Mouse (Mus musculus): ENCODE data around the gene 4933424G06Rik. TPM values are rescaled to one million over a fixed set of nuclear protein-coding genes. Genes with fewer than 3 reads are reported as not detected.

The 4933424G06Rik gene
- total RNA-seq, 2 experiments from 2014 or later: not detected

DNA sequence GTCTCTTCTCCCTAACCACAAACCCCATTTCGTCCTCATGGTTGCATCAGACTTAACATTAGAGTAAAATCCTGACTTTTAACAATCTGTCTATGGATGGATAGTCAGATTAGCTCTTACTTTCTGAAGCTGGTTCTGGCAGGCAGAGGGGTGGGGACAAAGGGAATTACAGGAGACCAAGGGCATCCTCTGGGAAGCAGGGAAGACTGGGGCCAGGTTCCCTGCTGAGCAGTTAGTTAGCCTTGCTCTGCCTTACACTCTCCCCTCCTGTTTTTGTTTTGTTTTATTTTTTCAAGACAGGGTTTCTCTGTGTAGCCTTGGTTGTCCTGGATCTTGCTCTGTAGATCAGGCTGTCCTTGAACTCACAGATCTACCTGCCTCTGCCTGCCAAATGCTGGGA lies 60.0 kb downstream of the 4933424G06Rik start:
- no peak for DNase-seq

DNA sequence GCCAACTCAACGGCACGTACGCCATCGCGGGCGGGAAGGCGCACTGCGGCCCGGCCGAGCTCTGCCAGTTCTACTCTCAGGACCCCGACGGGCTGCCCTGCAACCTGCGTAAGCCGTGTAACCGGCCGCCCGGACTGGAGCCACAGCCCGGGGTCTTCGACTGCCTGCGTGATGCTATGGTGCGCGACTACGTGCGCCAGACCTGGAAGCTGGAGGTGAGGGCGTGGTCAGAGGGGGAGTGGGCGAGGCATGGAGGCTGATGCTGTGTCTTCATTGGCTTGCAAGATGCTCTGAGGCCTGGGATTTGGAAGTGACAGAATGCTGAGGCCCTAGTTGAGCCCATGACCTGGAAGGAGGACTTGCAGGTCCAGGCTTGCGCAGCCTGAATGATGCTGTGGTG lies 61.0 kb downstream of the 4933424G06Rik start:
- no peak for DNase-seq

DNA sequence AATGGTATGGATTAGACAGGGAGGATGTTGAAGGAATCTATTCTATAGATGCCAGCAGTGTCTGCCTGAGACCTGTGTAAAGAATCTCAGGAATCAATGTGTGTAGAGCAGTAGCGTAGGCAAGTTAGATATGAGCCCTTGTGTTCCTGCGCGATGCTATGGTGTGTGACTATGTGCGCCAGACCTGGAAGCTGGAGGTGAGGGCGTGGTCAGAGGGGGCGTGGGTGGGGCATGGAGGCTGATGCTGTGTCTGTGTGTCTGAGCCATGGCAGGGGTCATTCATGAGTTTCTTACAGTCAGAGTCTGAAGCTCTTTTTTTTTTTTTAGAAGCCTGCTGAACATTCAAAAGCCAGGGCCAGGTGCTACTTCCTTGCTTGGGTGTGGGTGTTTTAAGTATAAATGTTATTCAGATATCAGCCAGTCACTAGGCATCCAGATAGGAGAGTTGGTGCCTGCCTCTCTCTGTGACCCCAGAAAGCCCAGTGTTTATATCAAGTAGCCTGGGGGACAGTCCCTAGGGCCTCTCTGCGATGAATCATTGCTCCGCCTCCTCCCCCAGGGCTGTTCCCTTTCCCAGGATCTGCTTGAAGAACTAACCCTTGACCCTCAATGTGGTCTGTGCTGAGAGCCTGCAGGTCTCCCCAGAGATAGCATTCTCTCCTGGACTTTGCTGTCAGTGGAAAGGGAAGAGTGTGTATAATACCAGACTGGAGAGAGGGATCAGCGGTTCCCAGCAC lies 62.4 kb downstream of the 4933424G06Rik start:
- DNase-seq: no peak

DNA sequence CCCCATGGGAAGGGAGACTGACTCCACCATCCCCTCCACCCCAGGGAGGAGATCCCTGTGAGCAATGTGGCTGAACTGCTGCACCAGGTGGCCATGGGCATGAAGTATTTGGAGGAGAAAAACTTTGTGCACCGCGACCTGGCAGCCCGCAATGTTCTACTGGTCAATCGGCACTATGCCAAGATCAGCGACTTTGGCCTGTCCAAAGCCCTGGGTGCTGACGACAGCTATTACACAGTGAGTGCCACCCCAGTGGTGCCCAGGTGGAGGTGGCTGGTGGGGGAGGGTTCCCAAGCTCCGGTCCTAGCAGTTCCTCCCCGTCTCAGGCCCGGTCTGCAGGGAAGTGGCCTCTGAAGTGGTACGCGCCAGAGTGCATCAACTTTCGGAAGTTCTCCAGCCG lies 70.8 kb downstream of the 4933424G06Rik start:
- DNase-seq: no peak

DNA sequence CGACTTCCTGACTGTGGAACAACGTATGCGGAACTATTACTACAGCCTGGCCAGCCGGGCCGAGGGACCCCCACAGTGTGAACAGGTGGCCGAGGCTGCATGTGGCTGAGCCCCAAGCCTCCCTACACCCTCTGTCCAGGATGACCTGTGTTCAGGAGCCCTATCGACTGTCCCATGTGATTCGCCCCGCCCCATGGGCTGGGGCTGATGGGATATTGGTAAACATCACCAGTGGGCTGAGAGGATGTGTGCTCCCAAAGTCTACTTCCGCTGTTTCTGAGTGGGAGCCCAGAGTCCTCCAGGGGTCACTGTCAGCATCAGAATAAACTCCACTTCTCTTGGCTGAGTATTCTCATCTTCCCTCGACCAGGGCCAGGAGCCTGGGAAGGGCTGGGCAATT lies 72.5 kb downstream of the 4933424G06Rik start:
- DNase-seq: peak; percentile 45

DNA sequence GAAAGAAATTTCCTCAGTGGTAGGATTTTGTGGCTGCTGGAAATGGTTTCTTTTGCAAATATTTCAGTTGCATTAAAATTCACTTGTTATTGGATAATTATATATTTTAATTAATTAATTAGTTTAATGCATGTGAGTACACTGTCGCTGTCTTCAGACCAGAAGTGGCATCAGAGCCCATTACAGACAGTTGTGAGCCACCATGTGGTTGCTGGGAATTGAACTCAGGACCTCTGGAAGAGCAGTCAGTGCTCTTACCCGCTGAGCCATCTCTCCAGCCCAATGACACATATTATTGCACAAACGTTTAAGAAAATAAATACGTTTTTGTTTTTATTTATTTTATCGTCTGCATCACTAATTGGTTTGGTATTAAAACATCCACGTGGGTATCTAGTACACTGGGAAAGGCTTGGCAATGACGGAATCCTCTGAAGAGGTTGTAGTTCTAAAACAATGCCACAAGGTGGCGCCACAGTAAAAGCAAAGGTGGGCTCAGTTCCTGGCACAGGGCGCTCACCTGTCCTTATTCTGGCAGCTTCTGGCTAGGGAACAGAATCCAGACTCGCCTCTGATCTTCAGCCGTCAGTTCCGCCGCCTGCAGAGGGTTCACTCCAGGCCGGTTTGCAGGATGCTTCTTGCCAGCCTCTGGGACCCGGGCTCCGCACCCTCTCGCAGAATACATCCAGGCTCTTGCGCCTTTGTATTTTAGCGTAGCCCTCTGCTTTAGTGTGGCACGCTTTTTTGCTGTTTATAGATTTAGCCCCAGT lies 74.6 kb downstream of the 4933424G06Rik start:
- DNase-seq: peak; percentile 86

DNA sequence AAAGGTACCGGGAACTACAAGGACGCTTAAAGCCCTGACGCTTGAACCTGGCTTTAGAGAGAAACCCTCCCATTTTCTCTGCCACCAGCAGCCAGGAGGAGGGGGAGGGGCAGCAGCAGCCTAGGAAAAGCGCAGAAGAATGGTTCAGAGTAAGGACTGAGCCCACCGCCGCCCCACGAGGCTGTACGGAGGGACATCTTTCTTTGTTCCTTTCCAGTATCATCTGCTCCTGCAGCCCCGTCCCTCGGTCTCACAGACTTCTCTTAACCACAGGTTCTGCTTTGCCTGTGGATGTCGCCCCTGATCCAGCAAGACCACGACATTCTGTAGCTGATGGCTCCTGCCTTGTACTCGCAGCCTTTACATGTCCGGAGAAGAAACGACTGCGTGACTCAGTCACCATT lies 75.3 kb downstream of the 4933424G06Rik start:
- DNase-seq: peak; percentile 37

DNA sequence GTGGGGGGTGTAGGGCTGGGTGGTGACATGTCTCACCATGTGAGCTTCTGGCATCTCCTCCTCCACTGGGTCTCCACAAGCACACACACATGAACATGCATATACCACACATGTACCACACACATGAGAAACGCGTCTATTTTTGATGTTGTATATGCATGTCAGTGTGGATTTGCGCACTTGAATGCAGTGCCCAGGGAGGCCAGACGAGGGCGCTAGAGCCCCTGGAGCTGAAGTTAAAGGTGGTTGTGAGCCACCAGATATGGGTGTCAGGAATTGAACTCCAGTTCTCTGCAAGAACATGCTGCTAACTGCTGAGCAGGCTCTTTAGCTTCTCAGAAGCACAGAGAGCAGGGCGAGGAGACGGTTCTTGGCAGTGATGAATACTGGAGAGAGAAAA lies 76.4 kb downstream of the 4933424G06Rik start:
- no peak for DNase-seq

DNA sequence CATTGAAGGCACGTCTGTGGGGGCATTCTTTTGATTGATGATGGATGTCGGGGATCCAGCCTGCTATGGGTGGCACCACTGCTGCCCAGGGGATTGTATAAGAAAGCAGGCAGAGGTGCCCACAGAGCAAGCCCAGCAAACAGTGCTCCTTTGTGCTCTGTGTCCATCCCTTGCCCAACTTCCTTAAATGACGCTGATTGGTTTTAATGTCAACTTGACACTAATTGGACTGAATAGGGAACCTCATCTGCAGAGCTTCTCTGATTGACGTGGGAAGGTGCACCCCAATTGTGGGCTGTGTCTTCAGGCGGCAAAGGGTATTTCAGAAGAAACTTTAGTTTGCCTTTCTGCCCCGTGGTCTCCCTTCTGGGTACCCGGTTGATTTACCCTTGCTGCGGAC lies 79.5 kb downstream of the 4933424G06Rik start:
- no peak for DNase-seq

DNA sequence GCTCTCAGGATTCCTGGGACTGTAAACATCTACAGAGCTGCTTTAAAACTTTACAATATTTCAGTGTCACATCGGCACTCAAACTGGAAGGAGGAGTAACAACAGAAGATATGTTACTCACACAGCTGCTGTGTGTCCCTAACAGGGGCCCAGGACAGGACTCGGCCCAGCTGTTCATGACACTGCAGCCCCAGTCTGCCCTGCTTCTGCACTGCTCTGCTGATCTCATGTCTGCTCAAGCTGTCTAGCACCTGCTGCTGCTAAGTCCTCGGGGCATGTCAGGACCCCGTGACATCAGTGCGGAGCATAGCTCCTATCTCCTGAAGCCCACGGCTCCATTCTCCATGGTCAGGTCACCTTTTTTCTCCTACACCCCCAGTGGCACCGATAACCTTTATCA lies 86.8 kb downstream of the 4933424G06Rik start:
- DNase-seq: peak; percentile 35

DNA sequence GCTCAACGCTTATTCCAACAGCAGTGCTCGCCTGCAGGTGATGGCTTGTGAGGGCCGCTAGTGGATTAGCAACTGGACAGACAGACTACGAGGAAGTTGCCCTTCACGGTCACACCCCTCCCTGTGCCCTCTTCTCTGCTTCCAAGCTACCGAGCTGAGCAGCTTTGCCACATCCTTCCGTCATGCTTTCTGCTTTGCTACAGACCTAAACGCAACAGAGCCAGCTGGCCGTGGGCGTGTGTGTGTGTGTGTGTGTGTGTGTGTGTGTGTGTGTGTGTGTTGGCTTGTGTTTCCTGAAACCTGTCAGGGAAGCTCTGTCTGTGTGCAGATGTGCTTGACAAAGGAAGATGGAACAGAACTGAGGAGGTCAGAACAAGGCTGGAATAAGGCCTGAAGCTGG lies 87.5 kb downstream of the 4933424G06Rik start:
- DNase-seq: no peak

DNA sequence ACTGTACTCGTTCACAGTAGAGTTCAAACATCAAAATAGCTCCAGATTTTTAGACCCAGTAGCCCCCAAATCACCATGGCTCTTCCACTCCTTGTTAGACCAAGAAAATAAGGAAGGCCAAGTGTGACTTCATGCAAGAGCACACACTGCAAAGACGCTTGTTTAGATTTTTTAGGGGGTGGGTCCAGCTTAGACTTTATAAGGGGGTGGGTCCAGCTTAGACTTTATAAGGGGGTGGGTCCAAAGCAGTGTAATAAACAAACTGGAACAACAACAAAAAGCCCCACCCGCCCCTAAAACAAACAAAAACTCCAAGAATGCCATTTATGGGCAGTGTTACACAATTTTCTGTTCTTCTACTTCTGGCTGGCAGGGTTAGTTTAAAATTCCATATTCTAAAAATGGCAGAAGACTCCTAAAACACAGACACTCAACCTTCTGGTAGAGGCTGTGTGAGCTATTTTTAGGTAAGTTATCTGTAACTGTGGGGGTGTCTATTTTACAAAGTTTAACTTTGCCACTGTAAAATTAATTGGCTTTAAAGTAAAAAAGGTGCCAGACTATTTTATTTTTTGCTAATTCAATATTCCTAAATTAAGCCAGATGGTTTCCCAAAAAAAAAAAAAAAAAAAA lies 90.5 kb downstream of the 4933424G06Rik start:
- no peak for DNase-seq

DNA sequence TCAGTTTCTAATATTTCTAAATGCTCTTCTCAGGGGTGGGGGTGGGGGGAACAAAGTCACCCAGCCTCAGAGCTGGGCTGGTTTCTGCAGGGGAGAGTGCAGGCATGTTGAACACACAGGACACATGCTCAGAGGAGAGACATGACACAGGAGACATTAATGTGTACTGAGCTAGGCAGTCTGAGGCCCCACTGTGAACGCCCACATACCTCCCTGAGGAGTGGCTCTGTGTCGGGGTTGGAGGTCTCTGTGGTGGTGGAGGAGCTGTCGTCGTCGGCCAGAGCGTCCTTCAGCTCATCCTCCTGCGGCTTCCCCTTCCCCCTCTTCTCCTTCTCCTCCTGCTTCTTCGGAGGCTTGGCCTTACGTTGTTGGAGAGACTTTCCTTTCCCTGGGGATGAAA lies 94.3 kb downstream of the 4933424G06Rik start:
- no peak for DNase-seq

DNA sequence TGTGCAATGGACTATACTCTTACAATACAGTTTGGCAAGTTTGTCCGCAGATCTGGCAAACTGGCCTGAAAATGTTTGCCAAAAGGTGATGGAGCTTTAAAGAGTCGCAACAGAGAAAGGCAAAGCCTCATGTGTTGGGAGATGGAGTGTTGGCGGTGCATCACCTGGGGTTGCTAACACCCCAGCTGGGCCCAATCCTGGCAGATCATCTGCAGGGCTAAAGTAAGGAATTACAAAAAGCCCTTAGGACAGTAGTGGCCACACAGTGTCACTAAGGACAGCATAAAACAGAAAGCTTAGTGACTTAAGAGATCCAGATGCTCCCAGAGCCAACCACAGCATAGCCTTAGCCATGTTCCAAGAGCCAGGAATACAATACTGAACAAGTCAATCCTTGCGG lies 94.9 kb downstream of the 4933424G06Rik start:
- DNase-seq: no peak

DNA sequence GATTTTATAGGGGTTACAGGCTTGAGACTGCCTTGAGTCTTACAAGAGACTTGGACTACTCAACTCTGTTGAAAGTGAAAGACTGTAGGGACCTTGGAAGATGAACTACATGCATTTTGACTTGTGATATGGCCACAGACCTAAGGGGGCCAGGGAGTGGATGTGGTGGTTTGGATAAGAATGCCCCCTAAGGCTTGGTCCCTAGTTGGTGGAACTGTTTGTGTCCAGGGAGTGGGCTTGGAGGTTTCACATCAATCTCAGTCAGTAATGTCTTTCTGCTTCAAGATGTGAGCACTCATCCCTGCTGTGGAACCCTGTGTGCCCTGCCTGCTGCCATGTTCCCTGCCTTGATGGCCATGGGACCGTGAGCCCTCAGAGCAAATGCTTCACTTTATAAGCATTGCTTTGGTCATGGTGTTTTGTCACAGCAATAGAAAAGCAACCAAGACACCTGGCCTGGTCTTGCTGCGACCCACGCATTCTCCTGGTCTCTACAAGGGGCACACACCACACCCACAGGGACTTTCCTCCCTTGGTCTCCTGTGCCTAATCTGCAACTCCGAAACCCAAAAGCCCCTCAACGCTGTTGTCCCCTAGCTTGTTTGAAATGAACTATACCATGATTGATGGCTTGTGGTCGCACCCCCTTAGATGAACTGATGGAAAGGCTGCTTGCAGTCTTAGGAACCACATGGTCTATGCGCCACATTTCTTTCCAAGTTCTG lies 96.4 kb downstream of the 4933424G06Rik start:
- DNase-seq: no peak

DNA sequence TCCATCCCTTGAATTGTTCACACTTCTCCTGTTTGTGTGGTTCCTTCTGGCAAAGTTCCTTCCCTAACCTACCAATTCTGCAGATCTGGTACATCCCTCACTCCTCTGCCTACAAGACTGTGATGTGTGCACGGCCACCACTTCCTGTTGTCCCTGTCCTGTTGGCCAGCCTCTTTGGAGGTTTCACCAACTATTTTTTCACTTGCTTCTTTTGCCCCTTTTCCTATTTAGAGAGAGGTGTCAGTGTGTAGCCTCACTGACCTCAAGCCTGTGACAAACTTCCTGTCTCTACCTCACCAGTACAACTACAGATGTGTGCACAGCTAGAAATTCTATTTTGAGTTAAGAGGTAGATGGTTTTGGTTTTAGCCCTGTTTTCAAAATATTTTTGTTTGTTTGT lies 97.1 kb downstream of the 4933424G06Rik start:
- no peak for DNase-seq

Small RNA genes within 50 kb of the gene (microRNA-seq; reads per million reads assigned to microRNA genes)
- 0 reads per million in 2 experiments for gene Gm24133

Other genes with a start within 250 kb of the 4933424G06Rik start
- gene Cnnm4, start 238.5 kb upstream of the 4933424G06Rik start, total RNA-seq (2021): 1 to 10 TPM; 4.4 to 4.8 TPM
- gene Cnnm3, start 198.3 kb upstream of the 4933424G06Rik start, total RNA-seq (2021): 10 to 100 TPM; 14.9 to 15.7 TPM
- 100 to 1,000 TPM; 151 to 159 TPM for gene Ankrd23, start 173.3 kb upstream of the 4933424G06Rik start, total RNA-seq (2021)
- 10 to 100 TPM; 48.6 to 69.8 TPM for gene Gm42417, start 170.7 kb upstream of the 4933424G06Rik start, total RNA-seq (2021)
- gene Ankrd39, start 162.7 kb upstream of the 4933424G06Rik start, total RNA-seq (2021): 10 to 100 TPM; 16.0 to 18.5 TPM
- gene Sema4c, start 151.8 kb upstream of the 4933424G06Rik start, total RNA-seq (2021): 10 to 100 TPM; 26.7 to 31.2 TPM
- gene Fam178b, start 27.0 kb upstream of the 4933424G06Rik start, total RNA-seq (2021): under 1 TPM; 0.54 to 0.79 TPM
- 1,000 to 10,000 TPM; 1,651 to 1,714 TPM for gene Cox5b, start 18.7 kb upstream of the 4933424G06Rik start, total RNA-seq (2021)
- 100 to 1,000 TPM; 124 to 137 TPM for gene Actr1b, start 4.3 kb downstream of the 4933424G06Rik start, total RNA-seq (2021)
- under 1 TPM; 0.20 to 0.24 TPM for gene Zap70, start 51.6 kb downstream of the 4933424G06Rik start, total RNA-seq (2021)
- gene Tmem131, start 233.5 kb downstream of the 4933424G06Rik start, total RNA-seq (2021): 10 to 100 TPM; 37.3 to 40.6 TPM

Measured in heart, postnatal 4 days (tissue).